Mouse (Mus musculus): ENCODE measurements around the gene Hapln3.

Hapln3 gene

GRCm38 (mm10) chr7:79079212-79079611, 51.6 kb downstream of the Hapln3 start:
- no peak for DNase-seq (ENCODE audit: low spot score in 2 of 2)

DNA sequence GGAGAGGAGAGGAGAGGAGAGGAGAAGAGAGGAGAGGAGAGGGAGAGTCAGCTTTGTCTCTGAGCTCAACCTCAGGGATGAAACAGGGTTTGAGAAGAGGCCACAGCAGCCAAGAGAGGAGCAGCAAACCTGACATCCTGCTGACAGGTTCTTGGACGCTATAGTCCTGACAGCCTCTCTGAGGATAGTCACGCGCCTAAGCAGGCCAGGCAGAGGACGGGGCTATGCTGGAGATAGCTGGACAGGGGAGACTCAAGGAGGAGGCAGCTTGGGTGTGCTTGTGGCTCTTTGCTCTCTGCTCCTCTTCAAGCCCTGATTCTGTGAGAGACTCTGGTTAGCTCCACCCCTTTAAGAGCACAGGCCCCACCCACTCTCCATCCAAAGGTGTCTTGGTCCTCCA, 62.6 kb downstream of the Hapln3 start:
- no peak for DNase-seq (ENCODE audit: low spot score in 2 of 2)

DNA sequence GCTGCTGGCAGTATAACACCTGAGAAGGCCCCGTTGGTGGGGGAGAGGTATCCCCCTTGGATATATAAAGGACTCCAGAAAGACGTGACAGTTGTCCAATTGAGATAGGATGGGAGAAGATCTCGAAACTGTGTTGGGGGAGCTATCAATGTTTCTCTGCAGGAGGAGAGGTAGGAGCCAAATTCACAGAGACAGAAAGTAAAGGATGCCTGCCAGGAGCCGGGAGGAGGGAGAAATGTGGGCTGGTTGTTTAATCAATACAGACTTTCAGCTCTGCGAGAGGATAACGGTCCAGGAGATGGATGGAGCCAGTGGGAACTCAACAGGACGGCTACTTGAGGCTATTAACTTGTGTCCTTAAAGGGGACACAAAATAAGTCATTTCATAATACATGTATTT, 63.4 kb downstream of the Hapln3 start:
- no peak for DNase-seq (ENCODE audit: low spot score in 2 of 2)

Measured in frontal cortex, postnatal 10 days (tissue).